In genomic region chr5:125479376-125479775, GRCm38 (mm10) we compare ENCODE assay signal across 26 mouse cellular contexts. TPM values are rescaled to one million over a fixed set of nuclear protein-coding genes. Genes with fewer than 3 reads are reported as not detected.
"Had no signal": no experiment of that assay in that cellular context is flagged by ENCODE, and none has a peak within 500 bp of the region (broad histone marks: within the 10 kb centered on the region; RNA-seq: fewer than 3 reads in every experiment).

No protein-coding gene starts in this region.

- ATAC-seq: hindbrain, postnatal 0 days had no signal

- H3K27me3 ChIP-seq: heart, embryonic 13.5 days; heart, embryonic 15.5 days; hindbrain, embryonic 13.5 days; hindbrain, embryonic 15.5 days; kidney, embryonic 15.5 days; limb, embryonic 13.5 days; limb, embryonic 15.5 days; liver, embryonic 13.5 days had no signal

- H3K9me3 ChIP-seq: heart, embryonic 13.5 days; heart, embryonic 15.5 days; hindbrain, embryonic 13.5 days; hindbrain, embryonic 15.5 days; kidney, embryonic 15.5 days; limb, embryonic 13.5 days; limb, embryonic 15.5 days; liver, embryonic 13.5 days had no signal

- H3K9ac ChIP-seq: heart, embryonic 13.5 days; heart, embryonic 15.5 days; hindbrain, embryonic 13.5 days; hindbrain, embryonic 15.5 days; kidney, embryonic 15.5 days; limb, embryonic 13.5 days; limb, embryonic 15.5 days; liver, embryonic 13.5 days had no signal

- H3K4me2 ChIP-seq: heart, embryonic 11.5 days; heart, embryonic 13.5 days; heart, embryonic 15.5 days; hindbrain, embryonic 13.5 days; kidney, embryonic 15.5 days; limb, embryonic 13.5 days; limb, embryonic 15.5 days; liver, embryonic 13.5 days had no signal

- DNase-seq: gastrocnemius, postnatal 14 days; gastrocnemius, postnatal 36 days; heart, adult 11 months; heart, adult 2 months; heart, postnatal 14 days; heart, postnatal 36 days; kidney, adult 11 months; kidney, adult 2 months; kidney, adult 9 months; kidney, postnatal 14 days; kidney, postnatal 36 days; layer of hippocampus, adult 9-11 months; layer of hippocampus, postnatal 36 days; left cerebral cortex, postnatal 4 days; liver, embryonic 13.5 days had no signal

- H3K27ac ChIP-seq: heart, adult 2 months; heart, embryonic 13.5 days; heart, embryonic 15.5 days; hindbrain, embryonic 13.5 days; hindbrain, embryonic 15.5 days; hindbrain, postnatal 0 days; kidney, embryonic 15.5 days; kidney, postnatal 0 days; limb, embryonic 13.5 days; limb, embryonic 15.5 days; liver, embryonic 13.5 days had no signal

- H3K4me3 ChIP-seq: heart, adult 2 months; heart, embryonic 13.5 days; heart, embryonic 15.5 days; hindbrain, embryonic 13.5 days; hindbrain, embryonic 15.5 days; kidney, embryonic 15.5 days; limb, embryonic 13.5 days; limb, embryonic 15.5 days; liver, embryonic 13.5 days had no signal

RNA-seq across cellular contexts. Expression of gene Tmem132b, which starts 52.2 kb away (rescaled TPM):
- polyA plus RNA-seq: heart, adult 2 months; heart, embryonic 15.5 days; heart, postnatal 0 days; kidney, adult 2 months had no signal
